Mouse (Mus musculus) bone marrow, adult 2 months (tissue): ENCODE measurements around the gene Pithd1.

Experiments used
- CTCF ChIP-seq: fragments of 200-500 bp; IDR thresholded peaks from 2 replicates; pipeline ENCODE4 v1.5.1; 2011; ENCODE audit warnings: low read length, control low read depth; ENCODE audit not compliant: control insufficient read depth, insufficient read depth
- POLR2A ChIP-seq: fragments of 200-500 bp; IDR thresholded peaks from 2 replicates; pipeline ENCODE4 v1.6.1; 2011; ENCODE audit warnings: low read depth, mild to moderate bottlenecking, control low read depth, low read length, borderline replicate concordance; ENCODE audit not compliant: control insufficient read depth

GRCm38 (mm10) chr4:136006821-136007220, 19.8 kb upstream of the Pithd1 start:
- TF ChIP-seq CTCF (no peak), POLR2A (no peak)
